Mouse (Mus musculus) ES-E14 (cell line): ENCODE data around the gene Fsip1. TPM values are rescaled to one million over a fixed set of nuclear protein-coding genes. Genes with fewer than 3 reads are reported as not detected.

Experiments used
- DNase-seq: peaks from one replicate; pipeline ENCODE4 v3.0.0-alpha.2; 2013; ENCODE audit warnings: low read depth, low spot score
- H3K27ac ChIP-seq: 2 replicates; pipeline ENCODE4 v1.5.1; 2012; ENCODE audit warnings: low read depth, mild to moderate bottlenecking, low read length, moderate library complexity, mixed read lengths; ENCODE audit not compliant: poor library complexity, insufficient read depth, severe bottlenecking
- H3K36me3 ChIP-seq: 2 replicates; pipeline ENCODE4 v1.6.1; 2012; ENCODE audit warnings: mild to moderate bottlenecking, low read length, moderate library complexity, mixed read lengths; ENCODE audit not compliant: control insufficient read depth, poor library complexity, insufficient read depth, severe bottlenecking
- H3K4me1 ChIP-seq, 2 experiments: fragments of 150-350 bp in 1 of 2; sonication (generic) in 1 of 2; 2 replicates each; pipeline ENCODE4 v1.6.1; 2012; ENCODE audit warnings: low read length in 2 of 2, mild to moderate bottlenecking in 1 of 2, mixed read lengths in 1 of 2; ENCODE audit not compliant: control insufficient read depth in 2 of 2, insufficient read depth in 2 of 2, poor library complexity in 1 of 2
- H3K4me3 ChIP-seq, 2 experiments: fragments of 150-350 bp in 1 of 2; sonication (generic) in 1 of 2; 2 replicates each; pipeline ENCODE4 v1.5.1; 2012; ENCODE audit warnings: low read length in 2 of 2, low read depth in 1 of 2, mild to moderate bottlenecking in 1 of 2, mixed read lengths in 1 of 2; ENCODE audit not compliant: insufficient read depth in 1 of 2, poor library complexity in 1 of 2, severe bottlenecking in 1 of 2
- H3K9ac ChIP-seq: 2 replicates; pipeline ENCODE4 v1.6.1; 2012; ENCODE audit warnings: low read depth, mild to moderate bottlenecking, low read length, mixed read lengths; ENCODE audit not compliant: poor library complexity, insufficient read depth, severe bottlenecking
- H3K9me3 ChIP-seq: fragments of 150-350 bp; sonication (generic); 2 replicates; pipeline ENCODE4 v1.6.1; 2012; ENCODE audit warnings: low read depth, mild to moderate bottlenecking, low read length; ENCODE audit not compliant: control insufficient read depth, insufficient read depth
- CHD2 ChIP-seq: IDR thresholded peaks from 2 replicates; pipeline ENCODE4 v1.6.1; 2014; ENCODE audit warnings: mild to moderate bottlenecking, low read depth, low read length, inconsistent platforms
- HCFC1 ChIP-seq: IDR thresholded peaks from 2 replicates; pipeline ENCODE4 v1.6.1; 2012; ENCODE audit warnings: low read length, inconsistent platforms, borderline replicate concordance; ENCODE audit not compliant: insufficient read depth
- MAFK ChIP-seq: IDR thresholded peaks from 2 replicates; pipeline ENCODE4 v1.6.1; 2014; ENCODE audit warnings: mild to moderate bottlenecking, low read depth, low read length, inconsistent platforms; ENCODE audit not compliant: insufficient read depth
- ZC3H11A ChIP-seq: IDR thresholded peaks from 2 replicates; pipeline ENCODE4 v1.6.1; 2012; ENCODE audit warnings: low read depth, mild to moderate bottlenecking, inconsistent platforms, low read length, borderline replicate concordance
- ZNF384 ChIP-seq: IDR thresholded peaks from 2 replicates; pipeline ENCODE4 v1.6.1; 2012; ENCODE audit warnings: low read depth, low read length, inconsistent platforms
- in situ Hi-C, 2 experiments: fragments of 600-800 bp; cut with MboI; formaldehyde crosslinking; loops; one replicate each; pipeline ENCODE4 v1.15.1; 2025; ENCODE audit warnings: low sequenced_read_pairs in 2 of 2, inconsistent platforms in 1 of 2; ENCODE audit not compliant: unreplicated experiment in 2 of 2
- total RNA-seq: library from RNA; depleted of rRNA; stranded (reverse); fragments of 300-350 nt; gene quantifications from 2 replicates; pipeline ENCODE4 v1.2.3, GENCODE M21; 2012

Fsip1 gene
- total RNA-seq, 1 experiment = 0.85 TPM

DNA sequence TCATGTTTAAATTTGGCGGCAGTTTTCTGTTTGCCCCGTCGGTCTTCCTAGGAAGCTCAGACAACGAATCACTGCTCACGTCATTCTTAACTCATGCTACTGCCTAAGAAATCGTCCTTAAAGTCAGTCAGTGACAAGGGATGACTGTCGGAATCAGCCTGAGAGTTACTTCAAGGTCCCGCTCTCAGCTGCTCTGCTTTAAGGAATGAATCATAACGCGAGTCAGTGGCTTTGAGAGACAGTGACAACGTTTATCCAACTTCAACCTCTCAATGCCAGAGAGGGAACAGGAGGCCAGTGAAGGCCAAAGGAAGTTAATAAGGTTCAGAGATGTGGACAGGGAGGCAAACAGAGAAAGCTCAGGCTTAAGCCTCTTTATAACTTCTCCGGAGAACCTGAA, 7.8 kb downstream of the Fsip1 start:
- Histone ChIP-seq H3K4me3 (no peak overlapping the region), H3K27ac (no peak overlapping the region), H3K36me3 (no peaks in the 10 kb centered on the region), H3K4me1 (no peaks in the 10 kb centered on the region; a peak in 1 of 4 replicates), H3K9me3 (no peaks in the 10 kb centered on the region), H3K9ac (no peak overlapping the region)
- no peak for DNase-seq
- TF ChIP-seq ZC3H11A = no peak
- no peak for TF ChIP-seq HCFC1
- no peak for TF ChIP-seq CHD2
- no peak for TF ChIP-seq ZNF384
- TF ChIP-seq MAFK = no peak
- in situ Hi-C loops = loop anchor here (10.0 to 25.0 kb wide), 2 partner anchors 704 to 712 kb away; no protein-coding TSS in a partner anchor

- no peaks in the 10 kb centered on the region for H3K36me3 ChIP-seq
- H3K9ac ChIP-seq = no peak overlapping the region
- H3K9me3 ChIP-seq = no peaks in the 10 kb centered on the region
- in situ Hi-C loops = loop anchor here (10.0 to 25.0 kb wide), 2 partner anchors 703 to 711 kb away; no protein-coding TSS in a partner anchor
- no peak overlapping the region for H3K27ac ChIP-seq
- H3K4me1 ChIP-seq = no peaks in the 10 kb centered on the region
- TF ChIP-seq CHD2 = no peak
- no peak for TF ChIP-seq HCFC1
- no peak for TF ChIP-seq ZNF384
- no peak for TF ChIP-seq MAFK
- TF ChIP-seq ZC3H11A = no peak
- no peak overlapping the region for H3K4me3 ChIP-seq
- no peak for DNase-seq
Observed at GRCm38 (mm10) chr2:118248016-118248415, 8.8 kb downstream of the Fsip1 start.

DNA sequence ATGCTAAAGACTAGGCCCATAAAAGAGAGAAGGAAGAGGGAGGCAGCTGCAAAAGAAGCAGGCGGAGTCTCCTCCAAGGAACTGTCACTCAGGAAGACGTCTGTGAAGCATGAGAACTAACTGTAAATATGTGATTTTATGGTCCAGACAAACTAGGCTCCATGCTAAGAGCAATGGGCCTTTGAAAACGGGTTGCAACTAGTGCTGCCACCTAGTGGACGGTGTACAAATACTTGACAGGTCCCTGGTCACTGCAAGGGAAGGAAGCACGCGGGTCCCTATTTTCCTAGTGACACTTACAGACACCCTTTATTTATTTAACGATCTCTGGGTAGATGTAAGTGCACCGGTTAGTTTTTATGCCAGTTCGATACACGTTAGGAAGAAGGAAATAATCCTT, 10.9 kb downstream of the Fsip1 start:
- Histone ChIP-seq H3K9ac (no peak overlapping the region), H3K4me3 (no peak overlapping the region), H3K36me3 (no peaks in the 10 kb centered on the region), H3K27ac (no peak overlapping the region), H3K4me1 (no peaks in the 10 kb centered on the region), H3K9me3 (no peaks in the 10 kb centered on the region)
- in situ Hi-C loops = loop anchor here (10.0 to 25.0 kb wide), 2 partner anchors 701 to 709 kb away; no protein-coding TSS in a partner anchor
- DNase-seq = peak; percentile 66
- TF ChIP-seq CHD2 (no peak), ZNF384 (no peak), MAFK (no peak), HCFC1 (no peak), ZC3H11A (peak; percentile 49; the same call in 1 of the 2 replicates)

DNA sequence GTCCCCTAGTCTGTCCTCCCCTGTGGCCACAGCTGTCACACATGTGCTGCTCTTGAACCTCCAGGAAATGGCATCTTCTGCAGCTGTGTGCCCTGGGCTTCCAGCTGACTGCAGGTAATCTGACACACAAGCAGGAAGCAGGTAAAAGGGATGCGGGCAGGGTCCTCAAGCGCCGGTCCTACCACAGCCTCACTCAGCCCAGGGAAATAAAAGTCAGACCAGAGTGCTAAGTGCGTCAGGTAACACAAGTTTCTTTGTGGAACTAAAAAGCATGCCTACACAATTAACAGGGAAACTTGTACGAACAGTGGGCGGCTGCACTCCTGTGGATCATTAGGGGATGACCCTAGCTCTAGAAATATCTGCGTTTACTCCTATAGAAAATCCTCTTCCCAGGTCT, 20.6 kb downstream of the Fsip1 start:
- no peak for DNase-seq
- TF ChIP-seq MAFK = no peak
- TF ChIP-seq HCFC1 = no peak
- TF ChIP-seq ZNF384 = no peak
- TF ChIP-seq ZC3H11A = no peak
- TF ChIP-seq CHD2 = no peak

More for the DNA sequence above, 20.6 kb downstream of the Fsip1 start:
- H3K36me3 ChIP-seq = no peaks in the 10 kb centered on the region
- in situ Hi-C loops = loop anchor here in 1 of 2 experiments (25.0 kb wide), 1 partner anchor 699 kb away; no protein-coding TSS in a partner anchor
- no peak overlapping the region for H3K27ac ChIP-seq
- H3K4me3 ChIP-seq = no peak overlapping the region
- H3K9me3 ChIP-seq = no peaks in the 10 kb centered on the region
- H3K9ac ChIP-seq = no peak overlapping the region
- no peaks in the 10 kb centered on the region for H3K4me1 ChIP-seq
